15 mouse cellular contexts compared by ENCODE assay signal in genomic region chr10:112423327-112423726, GRCm38 (mm10).
DNase-seq lines count a peak whose midpoint lies in the region; ATAC-seq and TF ChIP-seq lines count a peak whose summit lies in the region.
"Had no signal": no experiment of that assay in that cellular context is flagged by ENCODE, and none has a peak within 500 bp of the region (broad histone marks: within the 10 kb centered on the region; RNA-seq: fewer than 3 reads in every experiment).

No protein-coding gene starts in this region.

- peak; percentile 2 for DNase-seq in kidney, adult 2 months
- no peak for DNase-seq in kidney, adult 9 months
- DNase-seq in A20 (ENCODE audit: low read depth, low spot score) (peak; percentile 8), NIH3T3 (ENCODE audit: low read depth) (peak; percentile 70)
- peak; percentile 72 for DNase-seq in embryonic facial prominence, embryonic 11.5 days (ENCODE audit: low spot score)
- no peak for DNase-seq in cerebellum, adult 18-20 months
- DNase-seq in layer of hippocampus, adult 9-10 months (ENCODE audit: low spot score), result no peak
- DNase-seq: adrenal gland, adult 8-10 months; cerebellum, adult 8-10 months; thymus, postnatal 36 days had no signal

- H3K9me3 ChIP-seq in embryonic facial prominence, embryonic 11.5 days (replicated peaks; ENCODE audit: control insufficient read depth, low read length), result no peaks in the 10 kb centered on the region
- no peaks in the 10 kb centered on the region for H3K9me3 ChIP-seq in forebrain, embryonic 13.5 days (replicated peaks)
- H3K9me3 ChIP-seq: heart, embryonic 13.5 days had no signal

- H3K27ac ChIP-seq in kidney, adult 2 months (ENCODE audit: insufficient read depth, low read depth, low read length), result no peak overlapping the region
- no peak overlapping the region for H3K27ac ChIP-seq in embryonic facial prominence, embryonic 11.5 days (replicated peaks; ENCODE audit: low read depth, low read length)
- no peak overlapping the region for H3K27ac ChIP-seq in forebrain, embryonic 13.5 days
- H3K27ac ChIP-seq: heart, embryonic 13.5 days; liver, embryonic 14.5 days had no signal

- no peaks in the 10 kb centered on the region for H3K4me1 ChIP-seq in kidney, adult 2 months (ENCODE audit: control insufficient read depth, insufficient read depth, low read length)
- no peaks in the 10 kb centered on the region for H3K4me1 ChIP-seq in embryonic facial prominence, embryonic 11.5 days (ENCODE audit: control insufficient read depth, insufficient read depth, low read length)
- no peaks in the 10 kb centered on the region for H3K4me1 ChIP-seq in forebrain, embryonic 13.5 days
- H3K4me1 ChIP-seq: heart, embryonic 13.5 days had no signal

- no peaks in the 10 kb centered on the region for H3K36me3 ChIP-seq in kidney, adult 2 months (ENCODE audit: control insufficient read depth, insufficient read depth, low read length)
- no peaks in the 10 kb centered on the region for H3K36me3 ChIP-seq in embryonic facial prominence, embryonic 11.5 days (replicated peaks; ENCODE audit: control insufficient read depth, insufficient read depth, low read depth, low read length)
- no peaks in the 10 kb centered on the region for H3K36me3 ChIP-seq in forebrain, embryonic 13.5 days (ENCODE audit: poor library complexity, severe bottlenecking)
- H3K36me3 ChIP-seq: heart, embryonic 13.5 days had no signal

- H3K27me3 ChIP-seq in kidney, adult 2 months (replicated peaks; ENCODE audit: control insufficient read depth, insufficient read depth, low read length), result no peaks in the 10 kb centered on the region
- no peaks in the 10 kb centered on the region for H3K27me3 ChIP-seq in embryonic facial prominence, embryonic 11.5 days (ENCODE audit: control insufficient read depth, insufficient read depth, low read length)
- H3K27me3 ChIP-seq in forebrain, embryonic 13.5 days, result no peaks in the 10 kb centered on the region
- H3K27me3 ChIP-seq: heart, embryonic 13.5 days had no signal

- H3K4me2 ChIP-seq in embryonic facial prominence, embryonic 11.5 days (ENCODE audit: low read depth, low read length), result no peak overlapping the region
- H3K4me2 ChIP-seq in forebrain, embryonic 13.5 days, result no peak overlapping the region
- H3K4me2 ChIP-seq: heart, embryonic 13.5 days had no signal

- WGBS in kidney, adult 2 months, result 44% methylated on average over 10 of the region's 10 CpGs
- 54% methylated on average over 10 of the region's 10 CpGs for WGBS in embryonic facial prominence, embryonic 11.5 days
- WGBS in forebrain, embryonic 13.5 days, result 59% methylated on average over 10 of the region's 10 CpGs

- no peak overlapping the region for H3K9ac ChIP-seq in embryonic facial prominence, embryonic 11.5 days (replicated peaks; ENCODE audit: low read length)
- H3K9ac ChIP-seq in forebrain, embryonic 13.5 days, result no peak overlapping the region
- H3K9ac ChIP-seq: heart, embryonic 13.5 days; liver, embryonic 14.5 days had no signal

- no peak overlapping the region for H3K4me3 ChIP-seq in kidney, adult 2 months (ENCODE audit: insufficient read depth, low read depth, low read length)
- no peak overlapping the region for H3K4me3 ChIP-seq in embryonic facial prominence, embryonic 11.5 days (ENCODE audit: low read depth, low read length)
- H3K4me3 ChIP-seq in forebrain, embryonic 13.5 days, result no peak overlapping the region
- H3K4me3 ChIP-seq: erythroblast, embryonic 14.5 days; heart, embryonic 13.5 days had no signal

- ATAC-seq in embryonic facial prominence, embryonic 11.5 days (replicated peaks; ENCODE audit: insufficient number of reproducible peaks, low FRiP score, low TSS enrichment, low read depth), result no peak
- ATAC-seq in forebrain, embryonic 13.5 days, result no peak
- ATAC-seq: inflammation-experienced regulatory T-cells, adult 6 months had no signal

- TF ChIP-seq CTCF in kidney, adult 2 months (conservative IDR thresholded peaks at IDR 0.05; ENCODE audit: insufficient read depth, insufficient read length, low read depth, low read length), result no peak

- no peak for TF ChIP-seq POLR2A in kidney, adult 2 months (IDR thresholded peaks at IDR 0.05; ENCODE audit: low read depth, low read length)

Comparison
In these comparisons a context has a peak if more than half of its experiments do, and no peak if none do; other contexts are left out.
1. DNase-seq: peak in kidney, adult 2 months (single experiment), A20 (single experiment), NIH3T3 (single experiment) and embryonic facial prominence, embryonic 11.5 days (single experiment); none in kidney, adult 9 months (single experiment), cerebellum, adult 18-20 months (0 of 2) and layer of hippocampus, adult 9-10 months (single experiment).